Mouse (Mus musculus) CH12.LX (cell line): Measurements from ENCODE around the gene Spta1. TPM values are rescaled to one million over a fixed set of nuclear protein-coding genes. Genes with fewer than 3 reads are reported as not detected.

Experiments
- DNase-seq: peaks from one replicate; pipeline ENCODE4 v3.0.0-alpha.2; 2013; ENCODE audit errors: extremely low read depth
- H3K27ac ChIP-seq: 2 replicates; pipeline ENCODE4 v1.5.1; 2012; ENCODE audit warnings: low read depth, mild to moderate bottlenecking, control low read depth, moderate library complexity; ENCODE audit not compliant: insufficient read depth
- H3K27me3 ChIP-seq: replicated peaks from 2 replicates; pipeline ENCODE3; 2012; ENCODE audit warnings: inconsistent platforms
- H3K36me3 ChIP-seq, 2 experiments: replicated peaks in 1 of 2; 2 replicates each; pipeline versions ENCODE3 to v1.6.1; 2012; ENCODE audit warnings: inconsistent platforms in 1 of 2, low read length in 1 of 2, mild to moderate bottlenecking in 1 of 2, mixed read lengths in 1 of 2, moderate library complexity in 1 of 2; ENCODE audit not compliant: control insufficient read depth in 1 of 2, insufficient read depth in 1 of 2
- H3K4me1 ChIP-seq, 2 experiments: 2 replicates each; pipeline ENCODE4 v1.6.1; 2012; ENCODE audit warnings: inconsistent platforms in 1 of 2, moderate library complexity in 1 of 2; ENCODE audit not compliant: insufficient read depth in 2 of 2, control insufficient read depth in 1 of 2
- H3K4me2 ChIP-seq: 2 replicates; pipeline ENCODE4 v1.6.1; 2012; ENCODE audit warnings: low read depth, mild to moderate bottlenecking, control low read depth; ENCODE audit not compliant: poor library complexity, insufficient read depth, severe bottlenecking
- H3K4me3 ChIP-seq, 3 experiments: fragments of 150-350 bp in 1 of 3; sonication (generic) in 1 of 3; replicated peaks in 1 of 3; 2 replicates each; pipeline versions ENCODE3 to v1.5.1; 2011 to 2012; ENCODE audit warnings: low read depth in 2 of 3, low read length in 2 of 3, mild to moderate bottlenecking in 2 of 3, moderate library complexity in 2 of 3, control low read depth in 1 of 3, improper control_type of control experiment in 1 of 3, inconsistent platforms in 1 of 3, mixed read lengths in 1 of 3; ENCODE audit not compliant: poor library complexity in 1 of 3
- H3K79me2 ChIP-seq: replicated peaks from 2 replicates; pipeline ENCODE4 v1.6.1; 2012; ENCODE audit warnings: mild to moderate bottlenecking, moderate library complexity; ENCODE audit not compliant: control insufficient read depth, poor library complexity, insufficient read depth, severe bottlenecking; ENCODE audit errors: extremely low read depth
- H3K9ac ChIP-seq: 2 replicates; pipeline ENCODE4 v1.6.1; 2012; ENCODE audit warnings: low read depth, mild to moderate bottlenecking, control low read depth, moderate library complexity; ENCODE audit not compliant: insufficient read depth
- H3K9me3 ChIP-seq: replicated peaks from 2 replicates; pipeline ENCODE3; 2012; ENCODE audit warnings: low read length, inconsistent platforms, mixed read lengths
- CHD1 ChIP-seq: IDR thresholded peaks from 2 replicates; pipeline ENCODE4 v1.6.1; 2012; ENCODE audit warnings: low read depth, low read length, improper control_type of control experiment, inconsistent platforms
- CHD2 ChIP-seq: IDR thresholded peaks from 2 replicates; pipeline ENCODE4 v1.6.1; 2011; ENCODE audit warnings: low read length, improper control_type of control experiment
- E2F4 ChIP-seq: IDR thresholded peaks from 2 replicates; pipeline ENCODE4 v1.6.1; 2011; ENCODE audit warnings: low read depth, low read length, improper control_type of control experiment; ENCODE audit not compliant: insufficient replicate concordance
- EP300 ChIP-seq: IDR thresholded peaks from 2 replicates; pipeline ENCODE4 v1.6.1; 2011; ENCODE audit warnings: low read length, improper control_type of control experiment
- ETS1 ChIP-seq: conservative IDR thresholded peaks from 2 replicates; pipeline ENCODE4 v1.6.1; 2012; ENCODE audit warnings: low read depth, mild to moderate bottlenecking, inconsistent platforms, low read length, improper control_type of control experiment, moderate library complexity
- GABPA ChIP-seq: IDR thresholded peaks from 2 replicates; pipeline ENCODE4 v1.6.1; 2012; ENCODE audit warnings: low read depth, low read length, improper control_type of control experiment, inconsistent platforms; ENCODE audit not compliant: insufficient replicate concordance
- IRF4 ChIP-seq: IDR thresholded peaks from 2 replicates; pipeline ENCODE4 v1.6.1; 2014; ENCODE audit warnings: low read depth, mild to moderate bottlenecking, inconsistent platforms, low read length, improper control_type of control experiment
- KAT2A ChIP-seq: IDR thresholded peaks from 2 replicates; pipeline ENCODE4 v1.6.1; 2012; ENCODE audit warnings: low read length, improper control_type of control experiment, inconsistent platforms; ENCODE audit not compliant: insufficient replicate concordance
- MAFK ChIP-seq: IDR thresholded peaks from 2 replicates; pipeline ENCODE4 v1.6.1; 2011; ENCODE audit warnings: low read length, improper control_type of control experiment; ENCODE audit not compliant: insufficient replicate concordance
- MAX ChIP-seq: IDR thresholded peaks from 2 replicates; pipeline ENCODE4 v1.6.1; 2011; ENCODE audit warnings: low read length, improper control_type of control experiment
- MAZ ChIP-seq: IDR thresholded peaks from 2 replicates; pipeline ENCODE4 v1.6.1; 2012; ENCODE audit warnings: low read depth, mild to moderate bottlenecking, inconsistent platforms, low read length, improper control_type of control experiment, moderate library complexity
- NRF1 ChIP-seq: IDR thresholded peaks from 2 replicates; pipeline ENCODE4 v1.6.1; 2014; ENCODE audit warnings: low read depth, mild to moderate bottlenecking, inconsistent platforms, low read length, improper control_type of control experiment, moderate library complexity
- POLR2AphosphoS2 ChIP-seq: IDR thresholded peaks from 2 replicates; pipeline ENCODE4 v1.6.1; 2011; ENCODE audit warnings: low read depth, low read length, improper control_type of control experiment
- SMC3 ChIP-seq: IDR thresholded peaks from 2 replicates; pipeline ENCODE4 v1.6.1; 2011; ENCODE audit warnings: low read depth, low read length, improper control_type of control experiment
- UBTF ChIP-seq: IDR thresholded peaks from 2 replicates; pipeline ENCODE4 v1.6.1; 2012; ENCODE audit warnings: low read depth, mild to moderate bottlenecking, inconsistent platforms, low read length, improper control_type of control experiment, moderate library complexity
- USF2 ChIP-seq: conservative IDR thresholded peaks from 2 replicates; pipeline ENCODE4 v1.6.1; 2011; ENCODE audit warnings: low read depth, low read length, improper control_type of control experiment
- ZC3H11A ChIP-seq: IDR thresholded peaks from 2 replicates; pipeline ENCODE4 v1.6.1; 2012; ENCODE audit warnings: low read depth, mild to moderate bottlenecking, inconsistent platforms, low read length, improper control_type of control experiment
- ZKSCAN1 ChIP-seq: IDR thresholded peaks from 2 replicates; pipeline ENCODE4 v1.6.1; 2012; ENCODE audit warnings: low read depth, inconsistent platforms, low read length, improper control_type of control experiment, borderline replicate concordance
- dilution Hi-C: fragments of 300-500 bp; cut with MboI; formaldehyde crosslinking; loops from 2 replicates; pipeline ENCODE4 v1.14.3; 2020; ENCODE audit warnings: low sequenced_read_pairs; ENCODE audit not compliant: extremely low pct_unique_long_range_greater_than_20kb, extremely low pct_ligation_motif_present
- in situ Hi-C: fragments of 300-500 bp; cut with MboI; formaldehyde crosslinking; loops from 3 replicates; pipeline ENCODE4 v1.14.3; 2019; ENCODE audit warnings: low sequenced_read_pairs, low pct_ligation_motif_present, low pct_unique_long_range_greater_than_20kb, mixed read lengths
- polyA plus RNA-seq: library from polyadenylated mRNA; unstranded; fragments of >175 nt; gene quantifications from 2 replicates; pipeline ENCODE4 v1.2.1, GENCODE M21; 2012; ENCODE audit warnings: low read depth; ENCODE audit not compliant: insufficient read length
- total RNA-seq, 2 experiments: library from RNA; depleted of rRNA; stranded (reverse); fragments of 300-350 nt in 1 of 2; fragments of >200 nt in 1 of 2; gene quantifications; 2 replicates each; pipeline ENCODE4 v1.2.3; 2012 to 2014

Spta1 gene
- total and polyA plus RNA-seq, 3 experiments, result 0.81 to 16.0 (median 1.2) TPM

GRCm38 (mm10) chr1:174169024-174169423 lies 3.6 kb upstream of the Spta1 start (continued):
- TF ChIP-seq E2F4, result no peak
- no peak for TF ChIP-seq ETS1
- TF ChIP-seq SMC3, result peak; percentile 61
- TF ChIP-seq USF2, result no peak

GRCm38 (mm10) chr1:174170706-174171501 lies 1.7 kb upstream of the Spta1 start:
- TF ChIP-seq USF2 (no peak), NRF1 (no peak)
- H3K27me3 ChIP-seq, result no peaks in the 10 kb centered on the region
- H3K4me3 ChIP-seq, result no peak overlapping the region
- H3K79me2 ChIP-seq, result no peaks in the 10 kb centered on the region
- peaks cover 0 to 47% of the 10 kb centered on the region in 2 experiments; a peak in 2 of 4 replicates for H3K4me1 ChIP-seq
- H3K27ac ChIP-seq, result no peak overlapping the region
- H3K36me3 ChIP-seq, result peaks cover 0 to 2% of the 10 kb centered on the region in 2 experiments
- dilution Hi-C loops (no loop called here), in situ Hi-C loops (no loop called here)
- no peaks in the 10 kb centered on the region for H3K9me3 ChIP-seq
- DNase-seq, result no peak
- H3K9ac ChIP-seq, result no peak overlapping the region
- no peak overlapping the region for H3K4me2 ChIP-seq

- no peak overlapping the region for H3K4me2 ChIP-seq
- H3K9me3 ChIP-seq, result no peaks in the 10 kb centered on the region
- peak; percentile 60 for DNase-seq
- peaks cover 0 to 2% of the 10 kb centered on the region in 2 experiments for H3K36me3 ChIP-seq
- H3K9ac ChIP-seq, result no peak overlapping the region
- peaks cover 0 to 51% of the 10 kb centered on the region in 2 experiments; a peak in 2 of 4 replicates for H3K4me1 ChIP-seq
- H3K4me3 ChIP-seq, result no peak overlapping the region
- no peak for TF ChIP-seq USF2
- TF ChIP-seq IRF4, result 0 out of 2 replicates have a peak, but pooled peaks have one; percentile 12
- TF ChIP-seq EP300, result peak; percentile 47; the same call in 1 of the 2 replicates
- no peak overlapping the region for H3K27ac ChIP-seq
- dilution Hi-C loops, result no loop called here
- H3K79me2 ChIP-seq, result no peaks in the 10 kb centered on the region
- in situ Hi-C loops, result no loop called here
- no peaks in the 10 kb centered on the region for H3K27me3 ChIP-seq
These were observed 1.0 kb upstream of the Spta1 start for GRCm38 (mm10) chr1:174171537-174171936.

- no peaks in the 10 kb centered on the region for H3K79me2 ChIP-seq
- no peak overlapping the region for H3K4me2 ChIP-seq
- H3K9me3 ChIP-seq, result no peaks in the 10 kb centered on the region
- H3K4me3 ChIP-seq, result no peak overlapping the region
- peaks cover 0 to 41% of the 10 kb centered on the region in 2 experiments for H3K36me3 ChIP-seq
- in situ Hi-C loops, result no loop called here
- H3K27ac ChIP-seq, result no peak overlapping the region
- DNase-seq, result no peak
- H3K4me1 ChIP-seq, result peaks cover 0 to 14% of the 10 kb centered on the region in 2 experiments; a peak in 2 of 4 replicates
- H3K9ac ChIP-seq, result no peak overlapping the region
- TF ChIP-seq MAX (no peak), KAT2A (no peak), POLR2AphosphoS2 (no peak), CHD2 (no peak), CHD1 (no peak), MAFK (no peak), GABPA (no peak), E2F4 (no peak), UBTF (no peak), NRF1 (no peak), MAZ (no peak), ZC3H11A (no peak), ZKSCAN1 (no peak)
- no peaks in the 10 kb centered on the region for H3K27me3 ChIP-seq
- dilution Hi-C loops, result no loop called here
These were observed 32.1 kb downstream of the Spta1 start for GRCm38 (mm10) chr1:174204699-174205098.
